Mouse (Mus musculus): Measurements from ENCODE around the gene Pianp.

GRCm38 (mm10) chr6:125039131-125039530 is 42.6 kb downstream of the Pianp start:
- TF ChIP-seq CHD2 (IDR thresholded peaks at IDR 0.05; ENCODE audit: low read depth, low read length) (no peak), ZNF384 (IDR thresholded peaks at IDR 0.05; ENCODE audit: low read depth, low read length) (no peak), MAFK (IDR thresholded peaks at IDR 0.05; ENCODE audit: insufficient read depth, low read depth, low read length) (no peak), ZC3H11A (IDR thresholded peaks at IDR 0.05; ENCODE audit: borderline replicate concordance, low read depth, low read length) (no peak), HCFC1 (IDR thresholded peaks at IDR 0.05; ENCODE audit: borderline replicate concordance, insufficient read depth, low read length) (no peak)

All from ES-E14 (cell line).